Mouse (Mus musculus) limb, embryonic 14.5 days (tissue): ENCODE results near the gene Ccdc69. TPM values are rescaled to one million over a fixed set of nuclear protein-coding genes. Genes with fewer than 3 reads are reported as not detected.

Experiments used
- ATAC-seq: fragments of 200-750 bp; cut with Nextera tagmentation; 2 replicates; pipeline ENCODE4 v1.8.0; 2017; ENCODE audit warnings: low read depth, moderate number of reproducible peaks, moderate TSS enrichment; ENCODE audit not compliant: low FRiP score
- DNase-seq: peaks from one replicate; pipeline ENCODE4 v3.0.0-alpha.2; 2015; ENCODE audit warnings: low spot score
- H3K27ac ChIP-seq: fragments of 300-500 bp; sonication (generic); replicated peaks from 2 replicates; pipeline ENCODE4 v1.5.1; 2014; ENCODE audit warnings: low read depth, mild to moderate bottlenecking, low read length, moderate library complexity, mixed read lengths
- H3K27me3 ChIP-seq: fragments of 300-500 bp; sonication (generic); 2 replicates; pipeline ENCODE4 v1.6.1; 2014; ENCODE audit warnings: low read length, mixed read lengths; ENCODE audit not compliant: control insufficient read depth, insufficient read depth
- H3K36me3 ChIP-seq: fragments of 300-500 bp; sonication (generic); 2 replicates; pipeline ENCODE4 v1.6.1; 2014; ENCODE audit warnings: mild to moderate bottlenecking, low read length, moderate library complexity, mixed read lengths; ENCODE audit not compliant: control insufficient read depth, insufficient read depth
- H3K4me1 ChIP-seq: fragments of 300-500 bp; sonication (generic); 2 replicates; pipeline ENCODE4 v1.6.1; 2014; ENCODE audit warnings: antibody characterized with exemption, low read length, mixed read lengths; ENCODE audit not compliant: control insufficient read depth, insufficient read depth
- H3K4me2 ChIP-seq: fragments of 300-500 bp; sonication (generic); replicated peaks from 2 replicates; pipeline ENCODE4 v1.6.1; 2014; ENCODE audit warnings: low read depth, mild to moderate bottlenecking, low read length, moderate library complexity; ENCODE audit not compliant: severe bottlenecking
- H3K4me3 ChIP-seq: fragments of 300-500 bp; sonication (generic); replicated peaks from 2 replicates; pipeline ENCODE4 v1.5.1; 2014; ENCODE audit warnings: low read length
- H3K9ac ChIP-seq: fragments of 300-500 bp; sonication (generic); 2 replicates; pipeline ENCODE4 v1.6.1; 2014; ENCODE audit warnings: mild to moderate bottlenecking, low read depth, low read length, moderate library complexity; ENCODE audit not compliant: severe bottlenecking
- H3K9me3 ChIP-seq: fragments of 300-500 bp; sonication (generic); 2 replicates; pipeline ENCODE4 v1.6.1; 2016; ENCODE audit warnings: low read length; ENCODE audit not compliant: control insufficient read depth
- POLR2A ChIP-seq: fragments of 200-500 bp; IDR thresholded peaks from 2 replicates; pipeline ENCODE4 v1.8.0; 2012; ENCODE audit warnings: inconsistent platforms, mild to moderate bottlenecking, moderate library complexity, borderline replicate concordance; ENCODE audit not compliant: insufficient read depth, insufficient read length; ENCODE audit errors: extremely low read depth
- WGBS: fragments of 180-500 bp; shearing (Covaris S2); extraction: QIAGEN DNeasy Blood & Tissue Kit; methylation state at CpG from one replicate; pipeline ENCODE4 v1.1.7; 2014; 5-methylcytosine and 5-hydroxymethylcytosine counted together
- polyA plus RNA-seq, 2 experiments: library from polyadenylated mRNA; depleted of rRNA in 1 of 2; stranded (reverse) in 1 of 2; unstranded in 1 of 2; fragments of >200 nt; fragmentation: Nextera tagmentation in 1 of 2; extraction: Ambion mirVana in 1 of 2; gene quantifications; 2 replicates each; pipeline versions ENCODE4 v1.2.1 to v1.2.3; 2012 to 2014

Ccdc69 gene
- polyA plus RNA-seq, 2 experiments = 1.1 to 1.6 TPM

GRCm38 (mm10) chr11:55075602-55076001 is 2.3 kb downstream of the Ccdc69 start:
- Histone ChIP-seq H3K36me3 (no peaks in the 10 kb centered on the region), H3K27ac (no peak overlapping the region), H3K4me1 (peaks cover 6% of the 10 kb centered on the region; the same call in 1 of the 2 replicates), H3K9me3 (no peaks in the 10 kb centered on the region), H3K4me3 (no peak overlapping the region), H3K9ac (no peak overlapping the region), H3K27me3 (no peaks in the 10 kb centered on the region), H3K4me2 (no peak overlapping the region)
- 43% methylated on average over 2 of the region's 2 CpGs for WGBS
- ATAC-seq (no peak), DNase-seq (peak; percentile 27)
- TF ChIP-seq POLR2A = no peak

- Histone ChIP-seq H3K4me3 (no peak overlapping the region), H3K36me3 (no peaks in the 10 kb centered on the region), H3K27me3 (no peaks in the 10 kb centered on the region), H3K4me2 (no peak overlapping the region), H3K9ac (no peak overlapping the region), H3K27ac (no peak overlapping the region), H3K4me1 (peaks cover 6% of the 10 kb centered on the region; the same call in 1 of the 2 replicates), H3K9me3 (no peaks in the 10 kb centered on the region)
- WGBS = 56% methylated on average over 10 of the region's 10 CpGs
- ATAC-seq (no peak), DNase-seq (no peak)
- no peak for TF ChIP-seq POLR2A
Observed at GRCm38 (mm10) chr11:55073191-55073590, 4.7 kb downstream of the Ccdc69 start.

- WGBS = 82% methylated on average over 8 of the region's 8 CpGs
- Histone ChIP-seq H3K27ac (no peak overlapping the region), H3K4me1 (peaks cover 4% of the 10 kb centered on the region; the same call in 1 of the 2 replicates), H3K27me3 (no peaks in the 10 kb centered on the region), H3K9me3 (no peaks in the 10 kb centered on the region), H3K4me2 (no peak overlapping the region), H3K36me3 (no peaks in the 10 kb centered on the region), H3K9ac (no peak overlapping the region), H3K4me3 (no peak overlapping the region)
- DNase-seq (no peak), ATAC-seq (no peak)
- no peak for TF ChIP-seq POLR2A
Observed at GRCm38 (mm10) chr11:55072467-55072866, 5.5 kb downstream of the Ccdc69 start.

GRCm38 (mm10) chr11:55071344-55071743 is 6.6 kb downstream of the Ccdc69 start:
- ATAC-seq = no peak

GRCm38 (mm10) chr11:55069023-55069422 is 8.9 kb downstream of the Ccdc69 start:
- H3K4me1 ChIP-seq = no peaks in the 10 kb centered on the region
- DNase-seq (no peak), ATAC-seq (no peak)
- no peaks in the 10 kb centered on the region for H3K9me3 ChIP-seq
- TF ChIP-seq POLR2A = no peak
- H3K4me3 ChIP-seq = no peak overlapping the region
- H3K27ac ChIP-seq = no peak overlapping the region
- no peaks in the 10 kb centered on the region for H3K36me3 ChIP-seq
- H3K27me3 ChIP-seq = no peaks in the 10 kb centered on the region
- WGBS = 46% methylated on average over 2 of the region's 2 CpGs
- no peak overlapping the region for H3K9ac ChIP-seq
- no peak overlapping the region for H3K4me2 ChIP-seq

More at GRCm38 (mm10) chr11:55071344-55071743, 6.6 kb downstream of the Ccdc69 start:
- Histone ChIP-seq H3K27me3 (no peaks in the 10 kb centered on the region), H3K9ac (no peak overlapping the region), H3K4me2 (no peak overlapping the region), H3K4me3 (no peak overlapping the region), H3K36me3 (no peaks in the 10 kb centered on the region), H3K27ac (no peak overlapping the region), H3K4me1 (no peaks in the 10 kb centered on the region), H3K9me3 (no peaks in the 10 kb centered on the region)
- DNase-seq = no peak
- WGBS = 84% methylated on average over 5 of the region's 5 CpGs
- TF ChIP-seq POLR2A = no peak

GRCm38 (mm10) chr11:55066921-55067320 is 11.0 kb downstream of the Ccdc69 start:
- Histone ChIP-seq H3K27me3 (no peaks in the 10 kb centered on the region), H3K27ac (no peak overlapping the region), H3K9ac (no peak overlapping the region), H3K4me3 (no peak overlapping the region), H3K4me1 (no peaks in the 10 kb centered on the region), H3K9me3 (no peaks in the 10 kb centered on the region), H3K36me3 (no peaks in the 10 kb centered on the region), H3K4me2 (no peak overlapping the region)
- ATAC-seq = no peak
- no peak for DNase-seq
- TF ChIP-seq POLR2A = no peak
- 54% methylated on average over 4 of the region's 4 CpGs for WGBS
